Mouse (Mus musculus) heart, postnatal 0 days (tissue): ENCODE data around the gene Tmbim1. TPM values are rescaled to one million over a fixed set of nuclear protein-coding genes. Genes with fewer than 3 reads are reported as not detected.

Source experiments
- ATAC-seq: fragments of 200-750 bp; cut with Nextera tagmentation; 2 replicates; pipeline ENCODE4 v1.8.0; 2017; ENCODE audit warnings: low read depth, moderate number of reproducible peaks, moderate library complexity; ENCODE audit not compliant: insufficient read depth
- DNase-seq: peaks from one replicate; pipeline ENCODE4 v3.0.0-alpha.2; 2016; ENCODE audit warnings: low spot score
- H3K27ac ChIP-seq: fragments of 300-500 bp; sonication (generic); 2 replicates; pipeline ENCODE4 v1.5.1; 2014; ENCODE audit warnings: low read depth, mild to moderate bottlenecking
- H3K27me3 ChIP-seq: fragments of 300-500 bp; sonication (generic); 2 replicates; pipeline ENCODE4 v1.6.1; 2014; ENCODE audit warnings: low read length, mixed read lengths; ENCODE audit not compliant: control insufficient read depth, insufficient read depth
- H3K36me3 ChIP-seq: fragments of 300-500 bp; sonication (generic); replicated peaks from 2 replicates; pipeline ENCODE4 v1.6.1; 2014; ENCODE audit warnings: low read length, mixed read lengths; ENCODE audit not compliant: control insufficient read depth, insufficient read depth
- H3K4me1 ChIP-seq: fragments of 300-500 bp; sonication (generic); 2 replicates; pipeline ENCODE4 v1.6.1; 2014; ENCODE audit warnings: antibody characterized with exemption; ENCODE audit not compliant: control insufficient read depth, insufficient read depth
- H3K4me2 ChIP-seq: fragments of 300-500 bp; sonication (generic); 2 replicates; pipeline ENCODE4 v1.6.1; 2014; ENCODE audit warnings: low read depth, mild to moderate bottlenecking, low read length, moderate library complexity
- H3K4me3 ChIP-seq: fragments of 300-500 bp; sonication (generic); 2 replicates; pipeline ENCODE4 v1.5.1; 2014; ENCODE audit warnings: low read depth, low read length
- H3K9ac ChIP-seq: fragments of 300-500 bp; sonication (generic); replicated peaks from 2 replicates; pipeline ENCODE4 v1.6.1; 2014; ENCODE audit warnings: low read depth, low read length, mixed read lengths
- H3K9me3 ChIP-seq: fragments of 300-500 bp; sonication (generic); replicated peaks from 2 replicates; pipeline ENCODE4 v1.6.1; 2016; ENCODE audit warnings: low read length; ENCODE audit not compliant: control insufficient read depth
- CTCF ChIP-seq: IDR thresholded peaks from 2 replicates; pipeline ENCODE4 v1.5.1; 2016; ENCODE audit warnings: antibody characterized with exemption, control low read depth, low read depth
- EP300 ChIP-seq: IDR thresholded peaks from 2 replicates; pipeline ENCODE4 v1.6.1; 2016; ENCODE audit warnings: antibody characterized with exemption, low read depth
- WGBS: fragments of 180-500 bp; shearing (Covaris S2); extraction: QIAGEN DNeasy Blood & Tissue Kit; methylation state at CpG from one replicate; pipeline ENCODE4 v1.1.7; 2014; 5-methylcytosine and 5-hydroxymethylcytosine counted together
- polyA plus RNA-seq: library from polyadenylated mRNA; unstranded; fragments of >200 nt; fragmentation: Nextera tagmentation; extraction: Ambion mirVana; gene quantifications from 2 replicates; pipeline ENCODE4 v1.2.1, GENCODE M21; 2015
- total RNA-seq: library from RNA; depleted of rRNA; stranded (reverse); fragments of >200 nt; gene quantifications from 2 replicates; pipeline ENCODE4 v1.2.3, GENCODE M21; 2014; ENCODE audit warnings: low replicate concordance

Gene Tmbim1
- total and polyA plus RNA-seq, 2 experiments from 2014 or later: 41.6 to 100 TPM

- TF ChIP-seq CTCF (peak; percentile 15), EP300 (peak; percentile 45; the same call in 1 of the 2 replicates)
- WGBS: under 1% methylated on average over 56 of the region's 56 CpGs
- H3K27ac ChIP-seq: peak overlapping the region; percentile 91
- peak overlapping the region; percentile 67 for H3K4me2 ChIP-seq
- no peaks in the 10 kb centered on the region for H3K27me3 ChIP-seq
- peak overlapping the region; percentile 64 for H3K4me3 ChIP-seq
- H3K9ac ChIP-seq: peak overlapping the region; percentile 83
- no peaks in the 10 kb centered on the region for H3K9me3 ChIP-seq
- peaks cover 47% of the 10 kb centered on the region for H3K4me1 ChIP-seq
- ATAC-seq: peak; percentile 84
- DNase-seq: peak; percentile 60
- H3K36me3 ChIP-seq: 0 out of 2 replicates have a peak, but pooled peaks cover under 1% of the 10 kb centered on the region
Observed at GRCm38 (mm10) chr1:74303509-74304338, 1.7 kb downstream of the Tmbim1 start.

GRCm38 (mm10) chr1:74302835-74303234 is 2.6 kb downstream of the Tmbim1 start:
- peak overlapping the region; percentile 67 for H3K4me2 ChIP-seq
- DNase-seq (no peak), ATAC-seq (no peak)
- H3K9me3 ChIP-seq: no peaks in the 10 kb centered on the region
- no peaks in the 10 kb centered on the region for H3K27me3 ChIP-seq
- H3K4me1 ChIP-seq: peaks cover 49% of the 10 kb centered on the region
- 0 out of 2 replicates have a peak, but pooled peaks cover 3% of the 10 kb centered on the region for H3K36me3 ChIP-seq
- peak overlapping the region; percentile 64 for H3K4me3 ChIP-seq
- no peak overlapping the region for H3K9ac ChIP-seq
- no peak for TF ChIP-seq EP300
- no peak for TF ChIP-seq CTCF
- no peak overlapping the region for H3K27ac ChIP-seq
- WGBS: 51% methylated on average over 2 of the region's 2 CpGs

- no peak overlapping the region for H3K4me3 ChIP-seq
- no peak for ATAC-seq
Observed at GRCm38 (mm10) chr1:74302229-74302628, 3.2 kb downstream of the Tmbim1 start.

GRCm38 (mm10) chr1:74300347-74301110 is 4.9 kb downstream of the Tmbim1 start:
- Histone ChIP-seq H3K27me3 (no peaks in the 10 kb centered on the region), H3K4me1 (peaks cover 71% of the 10 kb centered on the region), H3K9ac (0 out of 2 replicates have a peak overlapping the region, but pooled peaks have one; percentile 15), H3K4me2 (no peak overlapping the region), H3K36me3 (0 out of 2 replicates have a peak, but pooled peaks cover 3% of the 10 kb centered on the region), H3K9me3 (no peaks in the 10 kb centered on the region), H3K27ac (peak overlapping the region; percentile 52), H3K4me3 (no peak overlapping the region)
- no peak for DNase-seq
- TF ChIP-seq EP300: no peak
- no peak for TF ChIP-seq CTCF
- WGBS: 42% methylated on average over 6 of the region's 6 CpGs
- ATAC-seq: no peak

More at GRCm38 (mm10) chr1:74302229-74302628, 3.2 kb downstream of the Tmbim1 start:
- TF ChIP-seq CTCF: no peak
- Histone ChIP-seq H3K9ac (0 out of 2 replicates have a peak overlapping the region, but pooled peaks have one; percentile 0), H3K36me3 (0 out of 2 replicates have a peak, but pooled peaks cover 3% of the 10 kb centered on the region), H3K27ac (no peak overlapping the region), H3K4me1 (peaks cover 55% of the 10 kb centered on the region), H3K27me3 (no peaks in the 10 kb centered on the region), H3K4me2 (peak overlapping the region; percentile 67), H3K9me3 (no peaks in the 10 kb centered on the region)
- 83% methylated on average over 7 of the region's 7 CpGs for WGBS
- DNase-seq: no peak

GRCm38 (mm10) chr1:74298996-74299395 is 6.4 kb downstream of the Tmbim1 start:
- no peaks in the 10 kb centered on the region for H3K27me3 ChIP-seq
- 26% methylated on average over 5 of the region's 5 CpGs for WGBS
- H3K27ac ChIP-seq: peak overlapping the region; percentile 98
- H3K36me3 ChIP-seq: peaks cover 3% of the 10 kb centered on the region; the same call in 1 of the 2 replicates
- TF ChIP-seq CTCF (no peak), EP300 (no peak)
- peaks cover 84% of the 10 kb centered on the region for H3K4me1 ChIP-seq
- no peak overlapping the region for H3K4me3 ChIP-seq
- H3K4me2 ChIP-seq: no peak overlapping the region
- ATAC-seq (no peak), DNase-seq (peak; percentile 66)
- H3K9me3 ChIP-seq: no peaks in the 10 kb centered on the region
- peak overlapping the region; percentile 32; the same call in 1 of the 2 replicates for H3K9ac ChIP-seq
